Mouse (Mus musculus): ENCODE data around the gene Dclk2. TPM values are rescaled to one million over a fixed set of nuclear protein-coding genes. Genes with fewer than 3 reads are reported as not detected.

The Dclk2 gene
- total and polyA plus RNA-seq, 2 experiments from 2014 or later: 1.3 to 9.2 TPM

DNA sequence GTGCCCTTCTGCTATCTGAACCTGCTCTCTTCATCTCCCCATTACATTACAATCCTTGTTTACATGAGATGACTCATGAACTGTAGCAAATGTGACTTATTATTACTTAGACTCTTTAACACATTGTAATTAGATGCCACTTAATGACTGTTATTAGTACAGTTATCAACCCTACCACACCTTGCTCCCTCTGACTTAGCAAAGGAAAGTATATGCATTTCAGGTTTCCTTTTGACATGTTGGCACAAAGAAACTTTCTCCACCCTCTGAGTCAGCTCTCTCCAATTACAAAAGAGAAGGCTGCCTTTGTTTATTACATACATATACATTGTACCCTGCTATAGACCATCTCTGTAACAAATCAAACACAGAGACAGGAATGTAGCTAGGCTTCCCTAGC is 33.1 kb downstream of the Dclk2 start:
- H3K4me3 ChIP-seq (ENCODE audit: low read depth, low read length): no peak overlapping the region
- no peaks in the 10 kb centered on the region for H3K27me3 ChIP-seq (ENCODE audit: control insufficient read depth, insufficient read depth, low read length)
- no peaks in the 10 kb centered on the region for H3K4me1 ChIP-seq (ENCODE audit: control insufficient read depth, insufficient read depth)
- TF ChIP-seq CTCF (IDR thresholded peaks at IDR 0.05; ENCODE audit: low read depth) (no peak), EP300 (IDR thresholded peaks at IDR 0.05; ENCODE audit: low read depth) (no peak)
- ATAC-seq (ENCODE audit: insufficient read depth, low read depth) (no peak), DNase-seq (ENCODE audit: low spot score) (no peak)
- no peak overlapping the region for H3K4me2 ChIP-seq (ENCODE audit: low read depth, low read length)
- H3K27ac ChIP-seq (ENCODE audit: low read depth): no peak overlapping the region
- no peak overlapping the region for H3K9ac ChIP-seq (replicated peaks; ENCODE audit: low read depth, low read length)
- H3K9me3 ChIP-seq (replicated peaks; ENCODE audit: control insufficient read depth, low read length): no peaks in the 10 kb centered on the region
- H3K36me3 ChIP-seq (replicated peaks; ENCODE audit: control insufficient read depth, insufficient read depth, low read length): no peaks in the 10 kb centered on the region

GRCm38 (mm10) chr3:86885180-86885579 is 35.5 kb downstream of the Dclk2 start:
- H3K27ac ChIP-seq (ENCODE audit: low read depth): no peak overlapping the region
- H3K4me1 ChIP-seq (ENCODE audit: control insufficient read depth, insufficient read depth): no peaks in the 10 kb centered on the region
- no peaks in the 10 kb centered on the region for H3K36me3 ChIP-seq (replicated peaks; ENCODE audit: control insufficient read depth, insufficient read depth, low read length)
- no peak overlapping the region for H3K9ac ChIP-seq (replicated peaks; ENCODE audit: low read depth, low read length)
- ATAC-seq (ENCODE audit: insufficient read depth, low read depth) (no peak), DNase-seq (ENCODE audit: low spot score) (no peak)
- no peak overlapping the region for H3K4me2 ChIP-seq (ENCODE audit: low read depth, low read length)
- 92% methylated on average over 5 of the region's 5 CpGs for WGBS
- TF ChIP-seq CTCF (IDR thresholded peaks at IDR 0.05; ENCODE audit: low read depth): no peak
- TF ChIP-seq EP300 (IDR thresholded peaks at IDR 0.05; ENCODE audit: low read depth): no peak
- H3K9me3 ChIP-seq (replicated peaks; ENCODE audit: control insufficient read depth, low read length): no peaks in the 10 kb centered on the region
- no peaks in the 10 kb centered on the region for H3K27me3 ChIP-seq (ENCODE audit: control insufficient read depth, insufficient read depth, low read length)
- H3K4me3 ChIP-seq (ENCODE audit: low read depth, low read length): no peak overlapping the region

DNA sequence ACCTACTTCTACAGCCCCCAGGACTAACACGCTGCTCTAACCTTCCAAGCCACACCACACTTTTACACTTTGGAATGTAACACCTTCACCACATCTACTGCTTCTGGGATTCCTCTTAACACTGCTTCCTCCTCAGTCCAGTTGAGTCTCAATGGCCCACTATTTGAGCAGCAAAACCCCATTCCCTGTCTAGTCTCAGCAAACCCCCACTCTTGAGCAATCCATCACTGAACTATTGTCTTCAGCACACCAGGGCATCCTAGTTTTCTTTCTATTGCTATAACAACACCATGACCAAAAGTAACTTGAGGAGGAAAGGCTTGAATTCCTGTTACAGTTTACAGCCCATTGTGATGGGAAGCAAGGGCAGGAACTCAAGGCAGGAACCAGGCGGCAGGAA is 36.2 kb downstream of the Dclk2 start:
- H3K27me3 ChIP-seq (ENCODE audit: control insufficient read depth, insufficient read depth, low read length): no peaks in the 10 kb centered on the region
- H3K4me2 ChIP-seq (ENCODE audit: low read depth, low read length): no peak overlapping the region
- no peak overlapping the region for H3K27ac ChIP-seq (ENCODE audit: low read depth)
- H3K36me3 ChIP-seq (replicated peaks; ENCODE audit: control insufficient read depth, insufficient read depth, low read length): no peaks in the 10 kb centered on the region
- no peak overlapping the region for H3K4me3 ChIP-seq (ENCODE audit: low read depth, low read length)
- H3K4me1 ChIP-seq (ENCODE audit: control insufficient read depth, insufficient read depth): no peaks in the 10 kb centered on the region
- DNase-seq (ENCODE audit: low spot score): no peak
- H3K9me3 ChIP-seq (replicated peaks; ENCODE audit: control insufficient read depth, low read length): no peaks in the 10 kb centered on the region
- ATAC-seq (ENCODE audit: insufficient read depth, low read depth): no peak
- TF ChIP-seq CTCF (IDR thresholded peaks at IDR 0.05; ENCODE audit: low read depth) (no peak), EP300 (IDR thresholded peaks at IDR 0.05; ENCODE audit: low read depth) (no peak)
- no peak overlapping the region for H3K9ac ChIP-seq (replicated peaks; ENCODE audit: low read depth, low read length)
- WGBS: 91% methylated on average over 2 of the region's 2 CpGs

- H3K4me2 ChIP-seq (ENCODE audit: low read depth, low read length): no peak overlapping the region
- H3K4me3 ChIP-seq (ENCODE audit: low read depth, low read length): no peak overlapping the region
- 89% methylated on average over 6 of the region's 6 CpGs for WGBS
- TF ChIP-seq EP300 (IDR thresholded peaks at IDR 0.05; ENCODE audit: low read depth) (no peak), CTCF (IDR thresholded peaks at IDR 0.05; ENCODE audit: low read depth) (no peak)
- no peak overlapping the region for H3K27ac ChIP-seq (ENCODE audit: low read depth)
- H3K4me1 ChIP-seq (ENCODE audit: control insufficient read depth, insufficient read depth): no peaks in the 10 kb centered on the region
- no peaks in the 10 kb centered on the region for H3K9me3 ChIP-seq (replicated peaks; ENCODE audit: control insufficient read depth, low read length)
- no peaks in the 10 kb centered on the region for H3K36me3 ChIP-seq (replicated peaks; ENCODE audit: control insufficient read depth, insufficient read depth, low read length)
- no peak for DNase-seq (ENCODE audit: low spot score)
- no peak for ATAC-seq (ENCODE audit: insufficient read depth, low read depth)
- H3K27me3 ChIP-seq (ENCODE audit: control insufficient read depth, insufficient read depth, low read length): no peaks in the 10 kb centered on the region
- no peak overlapping the region for H3K9ac ChIP-seq (replicated peaks; ENCODE audit: low read depth, low read length)
These were observed 36.7 kb downstream of the Dclk2 start for GRCm38 (mm10) chr3:86883985-86884384.

DNA sequence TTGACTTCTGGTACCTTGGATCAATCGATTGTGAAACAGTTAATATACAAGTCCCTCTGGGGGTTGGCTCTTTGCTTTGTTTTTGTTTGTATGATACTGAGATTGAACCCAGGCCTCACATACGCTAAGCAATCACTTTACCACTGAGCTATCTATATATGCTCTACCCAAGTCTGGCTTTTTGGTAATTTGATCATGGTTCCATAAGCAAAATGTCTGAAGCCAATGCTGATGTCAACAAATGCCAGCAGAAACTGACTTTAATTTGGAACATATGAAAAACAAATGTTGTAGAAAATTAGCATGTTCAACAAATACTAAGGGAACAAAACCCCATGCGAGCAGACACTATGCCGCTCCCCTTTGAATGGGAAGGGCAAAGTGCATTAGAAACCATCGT is 44.7 kb downstream of the Dclk2 start:
- Histone ChIP-seq H3K4me3 (ENCODE audit: low read depth, low read length) (no peak overlapping the region), H3K4me1 (ENCODE audit: control insufficient read depth, insufficient read depth) (no peaks in the 10 kb centered on the region), H3K27me3 (ENCODE audit: control insufficient read depth, insufficient read depth, low read length) (no peaks in the 10 kb centered on the region), H3K9ac (replicated peaks; ENCODE audit: low read depth, low read length) (no peak overlapping the region), H3K36me3 (replicated peaks; ENCODE audit: control insufficient read depth, insufficient read depth, low read length) (no peaks in the 10 kb centered on the region), H3K9me3 (replicated peaks; ENCODE audit: control insufficient read depth, low read length) (no peaks in the 10 kb centered on the region), H3K27ac (ENCODE audit: low read depth) (no peak overlapping the region), H3K4me2 (ENCODE audit: low read depth, low read length) (no peak overlapping the region)
- 88% methylated on average over 5 of the region's 5 CpGs for WGBS
- DNase-seq (ENCODE audit: low spot score): no peak
- no peak for ATAC-seq (ENCODE audit: insufficient read depth, low read depth)
- no peak for TF ChIP-seq CTCF (IDR thresholded peaks at IDR 0.05; ENCODE audit: low read depth)
- no peak for TF ChIP-seq EP300 (IDR thresholded peaks at IDR 0.05; ENCODE audit: low read depth)

DNA sequence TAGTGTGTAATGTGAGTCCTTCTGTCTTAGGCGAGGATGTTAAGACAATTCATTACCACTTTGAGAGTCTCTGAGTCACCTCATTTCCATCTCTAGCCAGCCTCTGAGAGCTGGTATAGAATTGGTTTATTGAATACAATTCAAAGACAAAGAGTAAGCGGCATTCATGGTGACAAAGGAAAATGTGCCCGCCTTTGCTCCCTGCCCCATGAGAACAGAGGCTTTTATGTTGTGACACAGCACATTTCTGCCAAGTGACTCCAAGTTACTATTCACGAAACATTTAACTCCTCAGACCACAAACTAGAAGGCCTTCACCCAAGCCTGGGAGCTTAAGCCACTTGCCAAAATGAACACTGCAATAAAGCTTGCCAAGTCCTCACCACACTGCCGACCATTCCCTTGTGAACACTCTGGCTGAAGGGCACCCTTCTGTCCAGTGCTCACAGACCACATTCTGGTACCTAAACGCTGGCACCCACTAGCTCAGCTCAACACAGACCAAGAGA is 47.5 kb downstream of the Dclk2 start:
- Histone ChIP-seq H3K27me3 (ENCODE audit: control insufficient read depth, insufficient read depth, low read length) (no peaks in the 10 kb centered on the region), H3K4me1 (ENCODE audit: control insufficient read depth, insufficient read depth) (peaks cover 15% of the 10 kb centered on the region), H3K9me3 (replicated peaks; ENCODE audit: control insufficient read depth, low read length) (no peaks in the 10 kb centered on the region), H3K27ac (ENCODE audit: low read depth) (no peak overlapping the region), H3K36me3 (replicated peaks; ENCODE audit: control insufficient read depth, insufficient read depth, low read length) (no peaks in the 10 kb centered on the region), H3K9ac (replicated peaks; ENCODE audit: low read depth, low read length) (no peak overlapping the region), H3K4me2 (ENCODE audit: low read depth, low read length) (no peak overlapping the region), H3K4me3 (ENCODE audit: low read depth, low read length) (no peak overlapping the region)
- TF ChIP-seq CTCF (IDR thresholded peaks at IDR 0.05; ENCODE audit: low read depth) (no peak), EP300 (IDR thresholded peaks at IDR 0.05; ENCODE audit: low read depth) (no peak)
- WGBS: 81% methylated on average over 6 of the region's 6 CpGs
- no peak for ATAC-seq (ENCODE audit: insufficient read depth, low read depth)
- DNase-seq (ENCODE audit: low spot score): no peak

Measured in heart, postnatal 0 days (tissue).